Mouse (Mus musculus) brain, embryonic 14.5 days (tissue): ENCODE measurements at regions not wholly inside any gene's neighbourhood (a gene's known extent, or its start where the extent isn't known, plus 50 kb on each side); places are given as distances from the start of the nearest gene placed in this dataset.

Experiments used
- CTCF ChIP-seq: fragments of 200-500 bp; IDR thresholded peaks from 2 replicates; pipeline ENCODE4 v1.5.1; 2012; ENCODE audit warnings: inconsistent platforms, mild to moderate bottlenecking, moderate library complexity, borderline replicate concordance; ENCODE audit not compliant: insufficient read depth, insufficient read length; ENCODE audit errors: extremely low read depth
- POLR2A ChIP-seq: fragments of 200-500 bp; IDR thresholded peaks from 2 replicates; pipeline ENCODE4 v1.6.1; 2012; ENCODE audit warnings: mild to moderate bottlenecking, inconsistent platforms, borderline replicate concordance; ENCODE audit not compliant: poor library complexity, insufficient read depth, insufficient read length, severe bottlenecking; ENCODE audit errors: extremely low read depth

DNA sequence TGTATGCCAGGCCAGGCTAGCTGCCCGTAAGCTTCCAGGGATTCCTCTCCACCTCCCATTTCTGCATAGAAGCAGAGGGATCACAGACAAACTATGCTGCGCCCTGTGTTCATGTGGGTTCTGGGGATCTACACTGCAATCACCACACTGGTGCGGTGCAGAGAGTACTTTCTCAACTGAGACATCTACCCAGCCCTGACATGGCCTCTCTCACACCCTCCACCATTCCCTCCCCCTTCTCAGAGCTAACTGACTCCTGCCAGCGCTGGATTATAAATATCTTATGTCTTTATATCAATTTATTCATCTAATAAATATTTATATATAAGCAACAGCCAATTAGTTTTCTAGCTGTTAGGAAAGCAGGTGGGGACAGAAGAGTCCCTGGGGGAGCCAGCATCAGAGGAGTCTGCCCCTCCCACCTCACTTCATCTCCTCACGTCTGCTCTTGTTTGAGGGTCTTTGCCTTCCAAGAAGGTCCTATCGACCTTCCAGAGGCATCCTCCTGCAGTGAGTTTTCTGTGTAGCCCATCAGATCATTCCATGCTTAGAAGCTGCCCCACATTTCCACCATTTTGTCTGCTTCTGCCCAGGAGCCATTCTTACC is 58.7 kb upstream of the Glrp1 start:
- TF ChIP-seq POLR2A (no peak), CTCF (no peak)
